Mouse (Mus musculus) stomach, postnatal 0 days (tissue): ENCODE measurements around the gene Tuft1. TPM values are rescaled to one million over a fixed set of nuclear protein-coding genes. Genes with fewer than 3 reads are reported as not detected.

Source experiments
- ATAC-seq: fragments of 200-750 bp; cut with Nextera tagmentation; 2 replicates; pipeline ENCODE4 v1.8.0; 2017; ENCODE audit not compliant: low FRiP score, low TSS enrichment
- DNase-seq: peaks from one replicate; pipeline ENCODE4 v3.0.0-alpha.2; 2016; ENCODE audit warnings: low spot score
- H3K27ac ChIP-seq: fragments of 300-500 bp; sonication (generic); replicated peaks from 2 replicates; pipeline ENCODE4 v1.5.1; 2014; ENCODE audit warnings: mild to moderate bottlenecking, control low read depth
- H3K27me3 ChIP-seq: fragments of 300-500 bp; sonication (generic); 2 replicates; pipeline ENCODE4 v1.6.1; 2014; ENCODE audit warnings: low read length; ENCODE audit not compliant: control insufficient read depth, insufficient read depth
- H3K36me3 ChIP-seq: fragments of 300-500 bp; sonication (generic); 2 replicates; pipeline ENCODE4 v1.6.1; 2014; ENCODE audit warnings: low read length, mixed read lengths; ENCODE audit not compliant: control insufficient read depth, insufficient read depth
- H3K4me1 ChIP-seq: fragments of 300-500 bp; sonication (generic); replicated peaks from 2 replicates; pipeline ENCODE4 v1.6.1; 2014; ENCODE audit warnings: antibody characterized with exemption; ENCODE audit not compliant: control insufficient read depth, insufficient read depth
- H3K4me2 ChIP-seq: fragments of 300-500 bp; sonication (generic); replicated peaks from 2 replicates; pipeline ENCODE4 v1.6.1; 2014; ENCODE audit warnings: low read depth, mild to moderate bottlenecking, control low read depth, moderate library complexity
- H3K4me3 ChIP-seq: fragments of 300-500 bp; sonication (generic); 2 replicates; pipeline ENCODE4 v1.5.1; 2014; ENCODE audit warnings: low read depth, low read length, control low read depth
- H3K9ac ChIP-seq: fragments of 300-500 bp; sonication (generic); 2 replicates; pipeline ENCODE4 v1.6.1; 2014; ENCODE audit warnings: mild to moderate bottlenecking, low read length, control low read depth, mixed read lengths
- H3K9me3 ChIP-seq: fragments of 300-500 bp; sonication (generic); 2 replicates; pipeline ENCODE4 v1.6.1; 2016; ENCODE audit warnings: low read length; ENCODE audit not compliant: control insufficient read depth
- CTCF ChIP-seq: IDR thresholded peaks from 2 replicates; pipeline ENCODE4 v1.5.1; 2016; ENCODE audit warnings: antibody characterized with exemption, low read depth, mild to moderate bottlenecking, moderate library complexity
- EP300 ChIP-seq: optimal IDR thresholded peaks from 2 replicates; pipeline ENCODE3; 2016; ENCODE audit warnings: antibody characterized with exemption
- WGBS: fragments of 180-500 bp; shearing (Covaris S2); extraction: QIAGEN DNeasy Blood & Tissue Kit; methylation state at CpG from one replicate; pipeline ENCODE4 v1.1.7; 2014; 5-methylcytosine and 5-hydroxymethylcytosine counted together
- polyA plus RNA-seq: library from polyadenylated mRNA; unstranded; fragments of >200 nt; fragmentation: Nextera tagmentation; extraction: Ambion mirVana; gene quantifications from 2 replicates; pipeline ENCODE4 v1.2.1, GENCODE M21; 2015

The Tuft1 gene
- polyA plus RNA-seq, 1 experiment from 2014 or later = 39.7 TPM

DNA sequence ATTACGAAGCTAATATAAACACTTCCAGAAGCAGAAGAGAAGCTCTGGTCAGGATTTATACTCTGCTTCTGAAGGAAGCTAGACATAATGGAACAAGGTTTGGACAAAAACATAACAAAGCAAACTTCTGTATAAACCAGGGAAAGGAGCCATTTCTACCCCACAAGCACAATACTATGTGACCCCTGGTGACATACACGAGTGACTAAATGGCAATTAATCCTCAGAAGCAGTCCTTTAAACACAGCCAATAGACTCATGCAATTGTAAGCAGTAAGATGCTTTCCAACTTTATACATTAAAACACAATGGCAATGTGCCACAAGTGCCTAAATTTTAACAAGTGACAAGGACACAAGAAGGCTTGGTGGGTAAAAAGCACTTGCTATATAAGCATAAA is 91.4 kb downstream of the Tuft1 start:
- Histone ChIP-seq H3K27me3 (no peaks in the 10 kb centered on the region), H3K9ac (no peak overlapping the region), H3K4me3 (no peak overlapping the region), H3K9me3 (no peaks in the 10 kb centered on the region), H3K36me3 (no peaks in the 10 kb centered on the region), H3K4me1 (peaks cover 2% of the 10 kb centered on the region; the same call in 1 of the 2 replicates), H3K4me2 (no peak overlapping the region), H3K27ac (no peak overlapping the region)
- TF ChIP-seq CTCF = no peak
- no peak for TF ChIP-seq EP300
- DNase-seq = no peak
- no peak for ATAC-seq
- WGBS = 29% methylated on average over 2 of the region's 2 CpGs

- WGBS = 51% methylated on average over 2 of the region's 2 CpGs
- no peak overlapping the region for H3K27ac ChIP-seq
- TF ChIP-seq CTCF (no peak), EP300 (no peak)
These were observed 93.1 kb downstream of the Tuft1 start for GRCm38 (mm10) chr3:94565557-94565956.

DNA sequence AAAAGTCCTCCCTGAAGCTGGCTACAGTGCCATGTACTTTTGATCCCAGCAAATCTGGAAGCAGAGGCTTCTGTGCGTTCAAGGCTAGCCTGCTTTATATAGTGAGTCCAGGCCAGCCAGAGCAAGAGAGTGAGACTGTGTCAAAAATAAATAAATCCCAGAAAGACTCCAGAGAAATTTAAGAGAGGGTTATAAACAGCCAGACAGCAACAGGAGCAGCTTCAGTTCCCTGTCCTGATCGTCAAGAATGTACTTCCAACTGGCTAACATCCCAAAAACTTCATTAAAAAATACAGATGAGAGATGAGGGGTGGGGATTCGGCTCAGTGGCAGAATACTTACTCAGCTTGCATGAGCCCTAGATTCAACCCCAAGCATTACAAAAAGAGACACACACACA is 93.5 kb downstream of the Tuft1 start:
- no peaks in the 10 kb centered on the region for H3K9me3 ChIP-seq
- TF ChIP-seq CTCF (no peak), EP300 (no peak)
- H3K27me3 ChIP-seq = no peaks in the 10 kb centered on the region
- no peak overlapping the region for H3K4me3 ChIP-seq
- H3K27ac ChIP-seq = peak overlapping the region; percentile 67
- 32% methylated on average over 3 of the region's 3 CpGs for WGBS
- H3K4me1 ChIP-seq = peaks cover 2% of the 10 kb centered on the region; the same call in 1 of the 2 replicates
- no peaks in the 10 kb centered on the region for H3K36me3 ChIP-seq
- H3K9ac ChIP-seq = no peak overlapping the region
- DNase-seq (no peak), ATAC-seq (peak; percentile 38; the same call in 1 of the 2 replicates)
- no peak overlapping the region for H3K4me2 ChIP-seq

More at GRCm38 (mm10) chr3:94565557-94565956, 93.1 kb downstream of the Tuft1 start:
- Histone ChIP-seq H3K4me3 (no peak overlapping the region), H3K4me2 (no peak overlapping the region), H3K36me3 (no peaks in the 10 kb centered on the region), H3K9me3 (no peaks in the 10 kb centered on the region), H3K27me3 (no peaks in the 10 kb centered on the region), H3K9ac (no peak overlapping the region), H3K4me1 (peaks cover 2% of the 10 kb centered on the region; the same call in 1 of the 2 replicates)
- ATAC-seq (peak; percentile 51; the same call in 1 of the 2 replicates), DNase-seq (no peak)

- Histone ChIP-seq H3K9me3 (no peaks in the 10 kb centered on the region), H3K36me3 (peaks cover under 1% of the 10 kb centered on the region; the same call in 1 of the 2 replicates), H3K27me3 (no peaks in the 10 kb centered on the region), H3K9ac (no peak overlapping the region), H3K4me2 (no peak overlapping the region), H3K4me1 (peaks cover 2% of the 10 kb centered on the region; the same call in 1 of the 2 replicates), H3K27ac (peak overlapping the region; percentile 67), H3K4me3 (no peak overlapping the region)
- ATAC-seq = no peak
- 54% methylated on average over 4 of the region's 4 CpGs for WGBS
- no peak for DNase-seq
- no peak for TF ChIP-seq EP300
- TF ChIP-seq CTCF = peak; percentile 22; the same call in 1 of the 2 replicates
These were observed 94.2 kb downstream of the Tuft1 start for GRCm38 (mm10) chr3:94564356-94565010.

GRCm38 (mm10) chr3:94563163-94563562 is 95.5 kb downstream of the Tuft1 start:
- 74% methylated on average over 3 of the region's 3 CpGs for WGBS
- Histone ChIP-seq H3K27me3 (no peaks in the 10 kb centered on the region), H3K4me1 (peaks cover 2% of the 10 kb centered on the region; the same call in 1 of the 2 replicates), H3K4me2 (no peak overlapping the region), H3K4me3 (no peak overlapping the region), H3K27ac (no peak overlapping the region), H3K36me3 (peaks cover 6% of the 10 kb centered on the region), H3K9me3 (no peaks in the 10 kb centered on the region), H3K9ac (no peak overlapping the region)
- ATAC-seq (no peak), DNase-seq (no peak)
- TF ChIP-seq EP300 (no peak), CTCF (no peak)

Other genes starting within 250 kb of the Tuft1 start
- gene Tdrkh, start 245.6 kb downstream of the Tuft1 start, polyA plus RNA-seq = 3.8 and 4.0 TPM in 2 replicates
- 47.6 and 50.7 TPM in 2 replicates for gene Mrpl9, start 215.6 kb downstream of the Tuft1 start, polyA plus RNA-seq
- 0.21 and 0.28 TPM in 2 replicates for gene Oaz3, start 215.0 kb downstream of the Tuft1 start, polyA plus RNA-seq
- 11.0 and 11.6 TPM in 2 replicates for gene Celf3, start 180.6 kb downstream of the Tuft1 start, polyA plus RNA-seq
- 3.2 and 3.5 TPM in 2 replicates for gene Riiad1, start 178.5 kb downstream of the Tuft1 start, polyA plus RNA-seq
- 17.6 and 20.3 TPM in 2 replicates for gene Snx27, start 76.2 kb downstream of the Tuft1 start, polyA plus RNA-seq
- gene Gm10972, start 15.8 kb downstream of the Tuft1 start, polyA plus RNA-seq = not detected in 2 replicates
- 37.3 and 42.0 TPM in 2 replicates for gene Selenbp2, start 34.7 kb upstream of the Tuft1 start, polyA plus RNA-seq
- 24.7 and 25.2 TPM in 2 replicates for gene Cgn, start 127.6 kb upstream of the Tuft1 start, polyA plus RNA-seq
- 4.1 and 4.6 TPM in 2 replicates for gene Pogz, start 178.7 kb upstream of the Tuft1 start, polyA plus RNA-seq
- gene Psmb4, start 228.1 kb upstream of the Tuft1 start, polyA plus RNA-seq = 243 and 251 TPM in 2 replicates